Mouse (Mus musculus): ENCODE measurements at regions not wholly inside any gene's neighbourhood (a gene's known extent, or its start where the extent isn't known, plus 50 kb on each side); places are given as distances from the start of the nearest gene placed in this dataset.

GRCm38 (mm10) chr17:93525871-93526644, 327.2 kb downstream of the Adcyap1 start:
- TF ChIP-seq CTCF (IDR thresholded peaks at IDR 0.05; ENCODE audit: low read depth, low read length): no peak
- TF ChIP-seq EP300 (IDR thresholded peaks at IDR 0.05; ENCODE audit: insufficient read depth, low read depth, low read length): no peak
- TF ChIP-seq POLR2A (IDR thresholded peaks at IDR 0.05; ENCODE audit: insufficient read depth, low read length): no peak

Measured in ES-Bruce4 (cell line).